Mouse (Mus musculus): ENCODE measurements at regions not wholly inside any gene's neighbourhood (a gene's known extent, or its start where the extent isn't known, plus 50 kb on each side); places are given as distances from the start of the nearest gene placed in this dataset.

DNA sequence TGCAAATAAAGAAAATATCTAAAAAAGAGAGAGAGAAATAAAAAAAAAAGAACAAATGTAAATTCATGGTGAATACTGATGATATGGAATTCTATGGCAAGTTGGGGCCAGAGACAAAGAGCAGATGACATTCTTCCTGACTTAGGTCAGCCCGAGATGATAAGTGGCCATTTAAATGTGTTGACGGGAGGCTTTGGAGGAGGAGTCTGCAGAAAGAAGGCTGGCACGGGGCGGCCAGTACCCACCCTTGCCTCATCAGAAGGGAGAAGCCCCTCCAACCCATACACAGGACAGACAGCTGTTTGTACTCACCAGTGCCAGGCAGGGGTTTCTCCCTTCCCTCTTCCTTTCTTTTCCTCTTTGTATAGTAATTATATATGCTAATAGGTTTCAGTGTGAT is 108.0 kb upstream of the Rcn1 start:
- WGBS = 67% methylated on average over 4 of the region's 4 CpGs
- Histone ChIP-seq H3K9ac (replicated peaks) (no peak overlapping the region), H3K4me3 (no peak overlapping the region), H3K4me2 (replicated peaks) (no peak overlapping the region), H3K4me1 (no peaks in the 10 kb centered on the region), H3K36me3 (no peaks in the 10 kb centered on the region), H3K9me3 (no peaks in the 10 kb centered on the region), H3K27ac (replicated peaks) (no peak overlapping the region), H3K27me3 (no peaks in the 10 kb centered on the region)
- ATAC-seq (replicated peaks) = no peak

DNA sequence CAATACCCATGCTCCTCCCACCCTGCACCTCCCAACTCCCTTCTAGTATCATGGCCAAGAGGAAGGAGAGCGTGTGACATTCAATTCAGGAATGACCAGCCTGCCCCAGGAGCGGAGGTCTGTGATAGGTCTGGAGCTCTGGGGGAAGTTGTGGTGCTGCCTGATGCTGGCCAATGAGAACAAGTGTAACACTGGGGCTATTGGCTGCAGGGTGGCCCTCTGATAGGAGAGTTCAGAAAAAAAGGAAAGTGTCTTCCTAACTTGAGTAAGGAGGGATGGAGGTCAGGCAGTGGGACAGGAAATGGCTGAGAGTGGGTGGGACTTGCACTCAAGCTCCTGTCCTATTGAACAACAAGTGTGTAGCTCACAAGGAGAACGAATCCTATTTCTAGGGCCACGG is 111.7 kb upstream of the Rcn1 start:
- H3K27me3 ChIP-seq = no peaks in the 10 kb centered on the region
- no peak overlapping the region for H3K9ac ChIP-seq (replicated peaks)
- WGBS = 93% methylated on average over 4 of the region's 4 CpGs
- no peak overlapping the region for H3K4me3 ChIP-seq
- H3K9me3 ChIP-seq = no peaks in the 10 kb centered on the region
- no peak for ATAC-seq (replicated peaks)
- H3K27ac ChIP-seq (replicated peaks) = no peak overlapping the region
- no peaks in the 10 kb centered on the region for H3K36me3 ChIP-seq
- peaks cover 14% of the 10 kb centered on the region for H3K4me1 ChIP-seq
- no peak overlapping the region for H3K4me2 ChIP-seq (replicated peaks)

DNA sequence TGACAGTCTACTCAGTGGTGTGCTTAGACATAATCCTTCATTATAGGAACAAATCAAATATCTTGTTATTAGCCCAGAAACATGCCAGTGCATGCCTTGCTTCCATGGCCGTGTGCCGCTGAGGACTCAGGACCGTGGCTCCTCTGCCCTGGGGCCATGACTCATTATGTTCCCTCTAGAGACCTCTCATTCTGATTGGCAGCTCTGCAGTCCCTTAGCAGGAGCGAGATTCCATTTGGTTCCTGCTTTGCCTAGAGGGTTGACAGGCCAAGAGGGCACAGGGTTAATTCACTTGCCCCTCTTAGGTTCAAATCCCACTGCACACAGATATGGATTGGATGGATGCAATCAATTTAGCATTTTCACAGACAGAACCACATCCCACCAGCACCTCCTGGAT is 112.6 kb upstream of the Rcn1 start:
- Histone ChIP-seq H3K27me3 (no peaks in the 10 kb centered on the region), H3K36me3 (no peaks in the 10 kb centered on the region), H3K4me3 (no peak overlapping the region), H3K27ac (replicated peaks) (no peak overlapping the region), H3K9me3 (no peaks in the 10 kb centered on the region), H3K4me1 (peaks cover 23% of the 10 kb centered on the region), H3K4me2 (replicated peaks) (no peak overlapping the region), H3K9ac (replicated peaks) (no peak overlapping the region)
- WGBS = 66% methylated on average over 4 of the region's 4 CpGs
- no peak for ATAC-seq (replicated peaks)

DNA sequence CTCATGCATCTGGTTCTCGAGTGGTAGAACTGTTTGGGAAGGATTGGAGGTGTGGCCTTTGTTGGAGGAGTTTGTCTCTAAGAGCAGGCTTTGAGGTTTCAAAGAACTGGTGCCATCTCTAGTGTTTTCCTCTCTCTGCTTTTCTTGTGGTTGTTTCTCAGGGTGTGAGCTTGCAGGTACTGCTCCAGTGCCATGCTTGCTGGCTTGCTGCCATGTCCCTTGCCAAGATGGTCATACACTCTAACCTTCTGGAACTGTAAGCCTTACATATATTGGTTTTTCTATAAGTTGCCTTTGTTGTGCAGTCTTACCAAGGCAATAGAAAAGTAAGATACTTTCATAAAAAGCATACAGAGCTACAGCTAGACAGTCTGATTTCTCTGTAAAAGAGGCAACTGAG is 115.1 kb upstream of the Rcn1 start:
- H3K9ac ChIP-seq (replicated peaks) = no peak overlapping the region
- H3K27me3 ChIP-seq = no peaks in the 10 kb centered on the region; the same call in 1 of the 2 replicates
- H3K36me3 ChIP-seq = no peaks in the 10 kb centered on the region
- no peaks in the 10 kb centered on the region for H3K9me3 ChIP-seq
- no peak overlapping the region for H3K4me3 ChIP-seq
- H3K4me1 ChIP-seq = peaks cover 30% of the 10 kb centered on the region
- H3K27ac ChIP-seq (replicated peaks) = no peak overlapping the region
- H3K4me2 ChIP-seq (replicated peaks) = no peak overlapping the region
- ATAC-seq (replicated peaks) = no peak
- WGBS = 93% methylated on average over 1 of the region's 1 CpGs

- ATAC-seq (replicated peaks) = no peak
- peaks cover 30% of the 10 kb centered on the region for H3K4me1 ChIP-seq
- H3K4me2 ChIP-seq (replicated peaks) = no peak overlapping the region
- 30% methylated on average over 3 of the region's 3 CpGs for WGBS
- no peaks in the 10 kb centered on the region; the same call in 1 of the 2 replicates for H3K27me3 ChIP-seq
- no peak overlapping the region for H3K9ac ChIP-seq (replicated peaks)
- no peak overlapping the region for H3K27ac ChIP-seq (replicated peaks)
- no peaks in the 10 kb centered on the region for H3K36me3 ChIP-seq
- no peak overlapping the region for H3K4me3 ChIP-seq
- H3K9me3 ChIP-seq = no peaks in the 10 kb centered on the region
Observed at GRCm38 (mm10) chr2:105514881-105515280, 115.8 kb upstream of the Rcn1 start.

DNA sequence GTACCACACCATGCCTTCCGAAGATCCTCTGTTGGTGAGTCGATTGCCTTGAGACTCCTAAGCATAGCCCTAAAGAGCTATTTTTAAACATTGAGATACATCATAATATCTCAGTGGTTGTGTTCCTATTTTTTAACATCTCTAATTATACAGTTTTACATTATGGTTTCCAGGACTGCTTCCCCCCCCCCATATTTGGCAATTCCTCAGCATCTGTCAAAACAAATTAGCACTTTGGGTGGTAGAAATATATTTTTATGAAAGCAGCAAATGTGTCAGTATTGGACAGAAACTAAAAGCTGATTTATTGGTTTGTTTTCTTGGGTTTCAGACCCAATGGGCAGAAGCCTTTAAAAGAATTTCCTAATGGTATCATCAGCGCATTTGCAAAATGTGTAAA is 116.2 kb upstream of the Rcn1 start:
- H3K4me2 ChIP-seq (replicated peaks) = no peak overlapping the region
- no peak for ATAC-seq (replicated peaks)
- no peaks in the 10 kb centered on the region for H3K36me3 ChIP-seq
- no peaks in the 10 kb centered on the region; the same call in 1 of the 2 replicates for H3K27me3 ChIP-seq
- no peak overlapping the region for H3K9ac ChIP-seq (replicated peaks)
- no peak overlapping the region for H3K4me3 ChIP-seq
- H3K27ac ChIP-seq (replicated peaks) = no peak overlapping the region
- no peaks in the 10 kb centered on the region for H3K9me3 ChIP-seq
- 42% methylated on average over 3 of the region's 3 CpGs for WGBS
- H3K4me1 ChIP-seq = peaks cover 30% of the 10 kb centered on the region

GRCm38 (mm10) chr2:105516267-105517133 is 117.4 kb upstream of the Rcn1 start:
- H3K27me3 ChIP-seq = no peaks in the 10 kb centered on the region; the same call in 1 of the 2 replicates
- no peak overlapping the region for H3K9ac ChIP-seq (replicated peaks)
- peak; percentile 92 for ATAC-seq (replicated peaks)
- H3K36me3 ChIP-seq = no peaks in the 10 kb centered on the region
- peaks cover 30% of the 10 kb centered on the region for H3K4me1 ChIP-seq
- H3K4me2 ChIP-seq (replicated peaks) = no peak overlapping the region
- WGBS = 19% methylated on average over 6 of the region's 6 CpGs
- H3K4me3 ChIP-seq = no peak overlapping the region
- H3K9me3 ChIP-seq = no peaks in the 10 kb centered on the region
- peak overlapping the region; percentile 69 for H3K27ac ChIP-seq (replicated peaks)

DNA sequence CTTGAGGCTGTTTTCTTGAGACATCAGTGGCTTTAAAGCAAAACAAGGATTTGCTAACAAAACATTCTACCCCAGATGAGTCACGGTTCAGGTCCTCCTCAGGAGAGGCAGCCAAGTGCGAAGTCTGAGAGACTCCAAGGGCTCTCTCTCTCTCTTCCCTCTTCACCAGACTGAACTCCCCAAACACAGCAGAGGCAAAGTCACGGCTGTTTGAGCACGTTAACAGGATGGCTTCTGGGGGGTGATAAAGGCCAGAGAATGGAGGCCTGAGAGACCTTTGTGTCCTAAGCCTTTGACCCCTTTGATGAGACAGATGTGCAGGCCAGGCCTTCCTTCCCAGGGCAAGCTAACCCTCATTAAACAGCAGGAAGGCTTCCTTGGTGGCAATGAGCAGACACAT is 122.7 kb upstream of the Rcn1 start:
- 24% methylated on average over 4 of the region's 4 CpGs for WGBS
- Histone ChIP-seq H3K27ac (replicated peaks) (no peak overlapping the region), H3K36me3 (no peaks in the 10 kb centered on the region), H3K9me3 (no peaks in the 10 kb centered on the region), H3K4me2 (replicated peaks) (no peak overlapping the region), H3K9ac (replicated peaks) (no peak overlapping the region), H3K4me1 (peaks cover 12% of the 10 kb centered on the region), H3K27me3 (peaks cover 9% of the 10 kb centered on the region; the same call in 1 of the 2 replicates), H3K4me3 (no peak overlapping the region)
- no peak for ATAC-seq (replicated peaks)

- 3% methylated on average over 5 of the region's 5 CpGs for WGBS
- ATAC-seq (replicated peaks) = peak; percentile 88
Observed at GRCm38 (mm10) chr2:105523297-105523802, 124.2 kb upstream of the Rcn1 start.

GRCm38 (mm10) chr2:105525111-105525610 is 126.0 kb upstream of the Rcn1 start:
- H3K4me3 ChIP-seq = no peak overlapping the region
- H3K27me3 ChIP-seq = peaks cover 9% of the 10 kb centered on the region; the same call in 1 of the 2 replicates
- H3K4me2 ChIP-seq (replicated peaks) = no peak overlapping the region
- no peaks in the 10 kb centered on the region for H3K9me3 ChIP-seq
- no peak overlapping the region for H3K9ac ChIP-seq (replicated peaks)
- no peaks in the 10 kb centered on the region for H3K36me3 ChIP-seq
- no peak for ATAC-seq (replicated peaks)
- no peak overlapping the region for H3K27ac ChIP-seq (replicated peaks)
- WGBS = 81% methylated on average over 7 of the region's 7 CpGs
- peaks cover 7% of the 10 kb centered on the region; the same call in 1 of the 2 replicates for H3K4me1 ChIP-seq

More at GRCm38 (mm10) chr2:105523297-105523802, 124.2 kb upstream of the Rcn1 start:
- Histone ChIP-seq H3K4me3 (no peak overlapping the region), H3K9ac (replicated peaks) (no peak overlapping the region), H3K27ac (replicated peaks) (no peak overlapping the region), H3K9me3 (no peaks in the 10 kb centered on the region), H3K4me1 (peaks cover 7% of the 10 kb centered on the region; the same call in 1 of the 2 replicates), H3K4me2 (replicated peaks) (no peak overlapping the region), H3K36me3 (no peaks in the 10 kb centered on the region), H3K27me3 (peaks cover 9% of the 10 kb centered on the region; the same call in 1 of the 2 replicates)

GRCm38 (mm10) chr2:105528535-105528934 is 129.4 kb upstream of the Rcn1 start:
- H3K4me2 ChIP-seq (replicated peaks) = no peak overlapping the region
- no peak for ATAC-seq (replicated peaks)
- no peak overlapping the region for H3K27ac ChIP-seq (replicated peaks)
- WGBS = 93% methylated on average over 8 of the region's 8 CpGs
- H3K4me3 ChIP-seq = no peak overlapping the region
- H3K4me1 ChIP-seq = peaks cover 5% of the 10 kb centered on the region; the same call in 1 of the 2 replicates
- H3K36me3 ChIP-seq = no peaks in the 10 kb centered on the region
- H3K9ac ChIP-seq (replicated peaks) = no peak overlapping the region
- H3K27me3 ChIP-seq = peaks cover 4% of the 10 kb centered on the region; the same call in 1 of the 2 replicates
- H3K9me3 ChIP-seq = no peaks in the 10 kb centered on the region

DNA sequence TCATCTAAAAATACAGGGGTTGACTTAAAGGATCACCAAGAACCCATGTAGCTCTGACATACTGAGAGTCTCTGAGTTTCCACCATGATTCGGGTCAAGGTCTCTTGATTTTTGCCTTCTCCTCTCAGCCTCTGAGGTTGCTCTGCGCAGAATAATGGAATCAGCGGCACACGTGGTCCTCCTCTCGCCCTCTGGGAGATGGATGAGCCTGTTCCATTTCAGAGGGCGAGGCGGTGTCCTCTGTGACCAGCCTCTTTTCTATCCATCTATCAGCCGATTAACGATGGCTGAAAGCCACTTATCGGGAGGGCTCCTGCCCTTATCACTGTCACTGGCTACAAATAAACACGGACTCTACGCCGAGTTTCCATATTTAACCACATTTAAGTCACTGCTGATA is 124.6 kb upstream of the Pax6 start:
- Histone ChIP-seq H3K4me1 (no peaks in the 10 kb centered on the region), H3K27me3 (no peaks in the 10 kb centered on the region), H3K27ac (replicated peaks) (no peak overlapping the region), H3K36me3 (no peaks in the 10 kb centered on the region), H3K9ac (replicated peaks) (no peak overlapping the region), H3K4me2 (replicated peaks) (no peak overlapping the region), H3K4me3 (no peak overlapping the region), H3K9me3 (no peaks in the 10 kb centered on the region)
- WGBS = 87% methylated on average over 13 of the region's 13 CpGs
- ATAC-seq (replicated peaks) = no peak
